Mouse (Mus musculus) pancreas, adult 10 weeks (tissue): ENCODE measurements around the gene Aldh2. TPM values are rescaled to one million over a fixed set of nuclear protein-coding genes. Genes with fewer than 3 reads are reported as not detected.

Source experiments
- polyA plus RNA-seq: library from polyadenylated mRNA; stranded (reverse); fragments of 350-450 nt; fragmentation: Illumina TruSeq; extraction: RNeasy Lipid Tissue Mini Kit (QIAGEN cat#74804); gene quantifications from one replicate; pipeline ENCODE4 v1.2.3, GENCODE M21; 2015; ENCODE audit warnings: low read depth, low replicate concordance; ENCODE audit not compliant: insufficient read depth

Aldh2 gene
- polyA plus RNA-seq = 72.9 TPM

GRCm38 (mm10) chr5:121593451-121594401 lies at the start of gene Aldh2:
Gene Aldh2 (minus strand): TSS chr5:121593824.

DNA sequence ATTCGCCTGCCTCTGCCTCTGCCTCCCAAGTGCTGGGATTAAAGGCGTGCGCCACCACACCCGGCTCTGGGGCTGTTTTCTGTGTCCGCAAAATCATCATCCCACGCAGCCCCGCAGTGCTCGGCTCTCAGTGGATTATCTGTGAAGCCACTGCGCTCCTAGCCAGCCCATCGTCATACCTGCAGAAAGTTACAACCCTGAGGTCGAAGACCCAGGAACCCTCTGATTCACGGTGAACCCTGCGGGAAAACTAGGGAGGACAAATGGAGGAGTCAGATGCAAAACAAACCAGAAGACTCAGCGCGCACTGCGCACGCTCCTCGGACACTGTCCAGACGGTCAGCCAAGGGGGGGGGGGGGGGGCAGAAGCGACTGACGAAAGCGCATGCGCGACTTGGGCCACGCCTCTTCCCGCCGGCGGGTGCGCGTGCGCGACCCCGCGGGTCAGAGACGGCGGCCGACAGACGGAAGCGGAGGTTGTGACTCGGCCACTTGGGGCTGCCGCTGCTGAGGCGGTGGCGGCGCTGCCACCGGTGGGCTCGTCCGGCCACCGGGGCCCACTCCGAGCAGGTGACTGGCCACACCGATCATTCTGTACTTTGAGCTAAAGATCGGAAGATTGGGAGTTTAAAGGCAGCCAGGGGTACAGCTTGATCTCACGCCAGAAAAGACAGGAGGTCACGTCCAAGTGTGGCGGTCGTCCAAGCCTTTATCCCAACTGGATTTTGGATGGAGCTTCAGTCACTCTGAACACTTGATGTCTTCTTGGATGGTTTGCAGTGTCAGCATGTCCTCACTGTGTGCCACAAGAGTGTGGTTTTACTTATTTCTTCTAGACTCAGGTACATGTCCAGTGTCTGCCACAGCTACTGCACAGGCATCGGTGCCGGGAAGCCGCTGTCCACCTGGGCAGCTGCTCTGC lies 25.2 kb upstream of the Aldh2 start, which contains the start of gene Acad12:
TSS of gene Acad12 (minus strand) at position 347 of the 922 bp plus-strand sequence.

GRCm38 (mm10) chr5:121545793-121546529 lies 47.7 kb downstream of the Aldh2 start, which contains the start of gene Mapkapk5:
Gene Mapkapk5 (minus strand): TSS chr5:121545905.

DNA sequence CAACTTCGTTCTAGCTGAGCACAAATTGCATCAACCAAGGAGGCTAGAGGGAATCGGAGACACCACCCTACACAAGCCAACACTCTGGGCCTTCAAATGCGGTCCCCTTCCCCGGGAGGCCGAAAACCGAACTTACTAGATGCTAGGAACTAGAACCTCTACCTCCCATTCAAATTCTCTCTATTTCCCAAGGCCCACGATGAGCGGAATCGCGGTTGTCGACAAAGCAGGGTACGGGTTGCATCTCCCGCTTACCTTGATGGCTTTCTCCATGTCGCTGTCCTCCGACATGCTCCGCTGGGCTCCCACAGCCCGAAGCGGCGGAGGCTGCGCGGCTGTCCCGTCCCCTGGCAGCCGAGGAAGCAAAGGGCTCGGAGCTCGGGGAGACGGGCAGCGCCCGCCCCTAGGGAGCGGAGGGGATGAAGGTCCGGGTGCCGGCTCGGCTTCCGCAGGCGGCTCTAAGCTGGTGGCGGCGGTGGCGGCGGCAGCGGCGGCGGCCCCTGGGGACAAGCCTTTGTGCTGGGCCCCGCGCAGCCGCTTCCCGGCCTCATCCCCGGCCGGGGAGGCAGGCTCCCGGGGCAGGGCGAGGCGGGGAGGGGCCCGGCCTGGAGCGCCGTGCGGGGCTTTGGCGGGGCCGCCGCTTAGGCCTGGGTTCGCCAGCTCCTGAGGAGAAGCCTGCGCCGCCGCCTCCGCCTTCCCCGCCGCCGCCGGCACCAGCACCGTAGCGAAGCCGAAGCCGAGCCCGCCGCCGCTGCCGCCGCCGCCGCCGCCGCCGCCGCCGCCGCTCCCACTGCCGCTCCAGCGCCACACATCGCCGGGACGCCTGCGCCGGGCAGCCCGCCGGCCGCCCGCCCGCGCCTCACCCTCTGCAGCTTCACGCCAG lies 48.5 kb downstream of the Aldh2 start, which contains the start of the genes Adam1a and Gm42878:
TSS of gene Adam1a (minus strand) at position 573 of the 883 bp plus-strand sequence.
TSS of gene Gm42878 (minus strand) at position 573 of the 883 bp plus-strand sequence.

Other genes starting within 250 kb of the Aldh2 start
- 23.5 TPM for gene Trafd1, start 208.2 kb downstream of the Aldh2 start, polyA plus RNA-seq
- 5.3 TPM for gene Naa25, start 195.9 kb downstream of the Aldh2 start, polyA plus RNA-seq
- 3.5 TPM for gene Tmem116, start 141.9 kb downstream of the Aldh2 start, polyA plus RNA-seq
- gene Erp29, start 141.3 kb downstream of the Aldh2 start, polyA plus RNA-seq = 48.1 TPM
- gene Adam1b, start 90.4 kb downstream of the Aldh2 start, polyA plus RNA-seq = not detected
- 1.7 TPM for gene Adam1a, start 48.3 kb downstream of the Aldh2 start, polyA plus RNA-seq
- gene Gm42878, start 48.3 kb downstream of the Aldh2 start, polyA plus RNA-seq = not detected
- gene Mapkapk5, start 47.9 kb downstream of the Aldh2 start, polyA plus RNA-seq = 25.2 TPM
- 1.9 TPM for gene Acad12, start 25.1 kb upstream of the Aldh2 start, polyA plus RNA-seq
- gene Acad10, start 66.7 kb upstream of the Aldh2 start, polyA plus RNA-seq = 2.4 TPM
- 11.1 TPM for gene Brap, start 66.7 kb upstream of the Aldh2 start, polyA plus RNA-seq
- gene Atxn2, start 117.5 kb upstream of the Aldh2 start, polyA plus RNA-seq = 20.3 TPM
- gene Sh2b3, start 243.8 kb upstream of the Aldh2 start, polyA plus RNA-seq = 9.9 TPM